Mouse (Mus musculus): ENCODE data around the gene Prkch.

Gene Prkch

GRCm38 (mm10) chr12:73610831-73611370 is 26.3 kb downstream of the Prkch start:
- no peak for DNase-seq (ENCODE audit: low spot score)

DNA sequence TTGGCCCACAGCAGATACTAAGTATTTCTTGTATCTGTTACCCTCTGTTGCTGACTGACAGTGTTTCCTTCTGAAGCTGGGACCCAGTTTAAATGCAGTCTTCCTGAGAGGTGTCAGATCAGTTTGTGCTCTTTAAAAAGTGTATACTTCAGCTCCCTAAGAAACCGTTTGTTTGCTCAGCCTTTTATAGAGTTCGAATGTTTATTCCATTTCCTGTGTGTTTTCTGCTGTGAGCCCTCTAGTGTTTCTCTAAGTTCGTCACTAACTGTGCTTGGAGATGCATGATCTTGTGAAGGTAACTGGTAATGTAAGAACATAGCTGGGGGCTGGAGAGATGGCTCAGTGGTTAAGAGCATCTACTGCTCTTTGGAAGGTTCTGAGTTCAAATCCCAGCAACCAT is 27.1 kb downstream of the Prkch start:
- no peak for DNase-seq (ENCODE audit: low spot score)

DNA sequence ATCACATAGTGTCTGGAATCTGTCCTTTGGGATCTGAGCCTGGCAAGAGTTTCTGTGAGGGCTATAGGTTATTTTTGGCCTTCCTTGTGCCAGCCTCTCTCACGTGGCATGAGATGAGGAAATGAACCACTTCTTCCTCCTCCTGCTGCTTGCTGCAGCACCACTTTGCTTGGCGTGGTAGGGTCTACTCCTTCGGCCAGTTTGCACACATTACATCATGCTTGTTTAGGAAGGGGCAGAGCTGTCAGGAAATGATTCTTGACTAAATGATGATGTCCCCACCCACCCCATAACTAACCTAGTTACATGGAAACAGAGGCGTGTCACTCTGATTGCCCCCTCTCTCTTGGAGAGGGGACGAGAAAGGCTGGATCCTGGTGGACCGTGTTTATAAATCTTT is 28.6 kb downstream of the Prkch start:
- DNase-seq (ENCODE audit: low spot score) = no peak

- no peak for DNase-seq (ENCODE audit: low spot score)
Measured at GRCm38 (mm10) chr12:73617652-73618051, 33.1 kb downstream of the Prkch start.

- DNase-seq (ENCODE audit: low spot score) = no peak
Measured at GRCm38 (mm10) chr12:73625277-73626032, 40.9 kb downstream of the Prkch start.

GRCm38 (mm10) chr12:73627902-73628301 is 43.3 kb downstream of the Prkch start:
- DNase-seq (ENCODE audit: low spot score) = no peak

GRCm38 (mm10) chr12:73630596-73630995 is 46.0 kb downstream of the Prkch start:
- no peak for DNase-seq (ENCODE audit: low spot score)

GRCm38 (mm10) chr12:73631148-73631547 is 46.6 kb downstream of the Prkch start:
- DNase-seq (ENCODE audit: low spot score) = no peak

GRCm38 (mm10) chr12:73632671-73633244 is 48.2 kb downstream of the Prkch start:
- DNase-seq (ENCODE audit: low spot score) = no peak

DNA sequence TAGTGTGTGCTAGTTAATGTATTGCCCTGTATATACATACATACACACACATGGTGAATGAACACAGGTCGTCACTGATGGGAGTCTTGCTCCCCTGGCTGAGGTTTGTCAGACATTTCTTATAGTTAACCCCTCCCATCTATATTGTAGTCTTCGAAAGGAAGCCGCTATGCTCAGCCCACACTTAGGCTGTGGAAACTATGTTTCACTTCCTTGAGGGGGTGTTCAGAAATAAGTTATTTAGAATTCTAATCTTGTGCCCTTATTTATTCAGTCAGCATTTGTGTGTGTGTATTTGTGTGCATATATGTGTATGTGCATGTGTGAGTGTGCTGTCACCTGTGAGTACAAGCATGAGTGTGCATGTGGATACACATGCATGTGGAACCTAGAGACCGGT is 49.1 kb downstream of the Prkch start:
- no peak for DNase-seq (ENCODE audit: low spot score)

DNA sequence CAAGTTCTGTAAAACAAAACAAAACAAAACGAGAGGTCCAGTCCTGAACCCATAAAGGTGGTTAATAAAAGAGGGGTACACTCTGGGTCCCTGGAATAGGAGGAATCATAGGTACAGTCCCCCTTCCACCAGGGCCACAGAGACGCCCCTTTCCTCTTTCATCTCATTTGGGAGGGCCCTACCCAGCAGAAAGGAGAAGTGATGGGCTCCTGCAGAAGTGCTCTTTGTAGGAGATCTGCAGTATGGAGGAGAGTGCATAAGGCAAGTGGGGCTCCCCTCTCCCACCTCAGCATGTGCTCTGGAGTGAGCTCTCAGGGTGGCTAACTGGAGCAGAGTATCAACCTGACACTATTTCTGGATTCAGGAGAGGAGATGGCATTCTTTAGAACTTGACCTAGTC is 55.0 kb downstream of the Prkch start:
- no peak for DNase-seq (ENCODE audit: low spot score)

DNA sequence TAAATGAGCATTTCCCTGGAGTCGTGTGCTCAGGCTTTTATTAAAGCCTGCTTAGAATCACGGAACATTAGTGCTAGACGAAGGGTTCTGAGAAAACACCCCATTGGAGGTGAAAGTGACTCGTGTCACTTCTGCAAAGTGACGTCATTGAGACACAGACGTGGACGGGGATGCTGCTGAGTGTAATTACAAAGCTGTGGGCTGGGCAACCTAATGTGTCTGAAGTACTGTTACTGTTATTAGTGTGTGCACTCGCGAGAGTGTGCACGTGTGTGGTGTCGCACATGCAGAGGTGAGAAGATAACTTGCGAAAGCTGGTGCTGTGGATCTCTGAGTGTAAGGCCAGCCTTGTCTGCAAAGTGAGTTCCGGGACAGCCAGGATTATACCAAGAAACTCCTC is 56.6 kb downstream of the Prkch start:
- no peak for DNase-seq (ENCODE audit: low spot score)

DNA sequence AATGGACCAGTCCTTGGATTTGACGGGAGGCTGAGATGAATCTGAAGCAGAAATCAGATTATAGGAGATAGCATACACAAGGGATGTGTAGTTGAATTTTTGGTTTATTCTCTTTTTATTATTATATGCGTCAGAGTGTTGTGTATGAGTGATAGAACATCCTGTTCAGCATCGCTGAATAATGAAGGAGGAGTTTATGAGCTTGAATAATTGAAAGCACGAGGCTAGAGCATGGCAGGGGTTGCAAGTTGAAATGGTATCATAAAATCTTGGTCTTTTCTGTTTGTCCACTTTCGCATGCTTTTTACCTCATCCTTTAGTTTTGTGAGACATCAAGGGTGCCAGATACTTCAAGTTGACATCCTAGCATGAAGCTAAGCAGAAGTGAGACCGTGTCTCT is 60.6 kb downstream of the Prkch start:
- DNase-seq (ENCODE audit: low spot score) = no peak

- no peak for DNase-seq (ENCODE audit: low spot score)
Measured at GRCm38 (mm10) chr12:73647686-73648085, 63.1 kb downstream of the Prkch start.

DNA sequence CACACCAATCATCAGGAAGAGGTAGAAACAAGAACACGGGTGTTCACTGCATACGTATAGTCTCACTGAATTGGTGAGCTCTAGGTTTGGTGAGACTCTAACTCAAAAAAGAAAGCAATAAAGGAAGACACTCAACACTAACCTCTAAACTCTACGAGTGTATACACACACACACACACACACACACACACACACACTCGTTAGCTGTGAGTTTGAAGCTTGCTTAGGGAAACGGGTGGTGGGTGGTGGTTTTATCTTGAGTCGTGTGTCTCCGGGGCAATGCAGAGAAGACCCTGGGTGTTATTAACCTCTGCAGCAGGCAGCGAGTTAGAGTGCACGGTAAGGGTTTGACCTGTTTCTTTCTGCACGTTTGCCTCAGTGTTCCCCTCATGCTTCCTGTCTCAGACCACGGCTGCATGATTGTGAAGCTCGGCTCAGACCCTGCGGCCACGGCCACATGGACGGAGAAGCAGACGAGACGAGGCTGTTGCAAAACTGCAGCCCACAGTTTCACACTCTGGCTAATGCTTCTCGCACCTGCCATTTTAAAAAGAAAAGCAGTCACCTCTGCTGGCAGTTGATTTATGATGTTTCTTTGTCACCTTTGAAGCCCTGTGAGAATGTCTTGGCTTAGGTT is 72.1 kb downstream of the Prkch start:
- DNase-seq (ENCODE audit: low spot score) = no peak

- DNase-seq (ENCODE audit: low spot score) = no peak
Measured at GRCm38 (mm10) chr12:73663421-73663820, 78.8 kb downstream of the Prkch start.

DNA sequence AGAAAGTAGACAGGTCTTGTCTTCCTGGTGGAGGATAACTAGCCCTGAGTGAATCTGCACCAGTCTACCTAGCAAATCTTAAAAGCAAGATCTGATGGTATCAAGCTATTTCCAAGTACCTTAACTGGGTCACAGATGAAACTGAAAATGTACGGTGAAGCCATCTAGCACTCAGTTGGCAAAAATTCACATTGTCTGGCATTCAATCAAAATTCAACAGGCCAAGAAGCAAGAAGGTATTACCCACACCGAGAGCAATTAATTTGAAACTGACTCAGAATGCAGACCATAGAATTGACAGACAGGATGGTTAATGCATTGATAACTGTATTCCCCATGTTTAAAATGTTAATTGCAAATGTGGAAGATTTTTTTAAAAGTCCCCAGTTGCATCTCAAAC is 82.1 kb downstream of the Prkch start:
- no peak for DNase-seq (ENCODE audit: low spot score)

GRCm38 (mm10) chr12:73667607-73668006 is 83.0 kb downstream of the Prkch start:
- DNase-seq (ENCODE audit: low spot score) = no peak

- no peak for DNase-seq (ENCODE audit: low spot score)
Measured at GRCm38 (mm10) chr12:73670739-73671138, 86.1 kb downstream of the Prkch start.

- DNase-seq (ENCODE audit: low spot score) = no peak
Measured at GRCm38 (mm10) chr12:73671540-73671939, 86.9 kb downstream of the Prkch start.

- no peak for DNase-seq (ENCODE audit: low spot score)
Measured at GRCm38 (mm10) chr12:73672007-73672406, 87.4 kb downstream of the Prkch start.

- DNase-seq (ENCODE audit: low spot score) = no peak
Measured at GRCm38 (mm10) chr12:73673783-73674182, 89.2 kb downstream of the Prkch start.

- no peak for DNase-seq (ENCODE audit: low spot score)
Measured at GRCm38 (mm10) chr12:73675212-73675611, 90.6 kb downstream of the Prkch start.

All from c-Kit-positive CD71-positive TER-119-positive erythroid progenitor cells, embryonic 14.5 days (primary cell).